In the genomic region with DNA sequence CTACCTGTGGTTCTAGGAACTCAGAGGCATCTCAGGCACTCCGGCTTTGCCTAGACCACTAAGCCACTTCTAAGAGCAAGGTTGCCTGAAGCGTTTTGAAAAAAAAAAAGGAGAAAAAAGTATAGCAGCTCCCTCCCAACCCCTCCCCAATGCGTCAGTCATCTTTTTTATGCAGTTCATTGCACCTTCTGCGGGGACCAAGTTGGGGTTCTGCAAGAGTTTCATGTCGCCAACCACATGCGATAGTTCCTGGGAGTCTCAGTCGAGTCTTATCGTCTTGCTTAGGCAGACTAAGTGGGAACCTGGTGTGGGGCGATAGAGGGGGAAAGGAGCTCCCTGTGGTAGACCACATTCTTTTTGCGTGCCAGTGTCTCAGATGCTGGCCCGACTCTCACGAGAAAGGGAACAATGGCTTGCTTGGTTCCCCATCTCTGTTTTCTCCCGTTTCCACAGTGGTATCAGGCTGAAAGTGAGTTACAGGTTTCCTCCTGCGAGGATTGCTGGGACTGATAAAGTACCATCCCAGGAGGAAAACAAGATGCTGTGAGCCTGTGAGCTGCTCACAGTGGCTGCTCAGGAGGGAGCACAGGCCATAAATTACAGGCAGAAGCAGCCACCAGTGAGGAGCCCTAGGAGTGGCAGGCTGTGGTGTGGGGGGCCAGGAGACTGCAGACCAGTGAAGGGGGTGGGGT, we compare ENCODE assay signal across 12 mouse cellular contexts. TPM values are rescaled to one million over a fixed set of nuclear protein-coding genes. Genes with fewer than 3 reads are reported as not detected.
DNase-seq lines count a peak whose midpoint lies in the region; ATAC-seq and TF ChIP-seq lines count a peak whose summit lies in the region.
"Had no signal": no experiment of that assay in that cellular context is flagged by ENCODE, and none has a peak within 500 bp of the region (broad histone marks: within the 10 kb centered on the region; RNA-seq: fewer than 3 reads in every experiment).

No protein-coding gene starts in this region.

- no peak overlapping the region for H3K9ac ChIP-seq in kidney, embryonic 15.5 days
- H3K9ac ChIP-seq in liver, postnatal 0 days (replicated peaks) = peak overlapping the region; percentile 1; the same call in 1 of the 2 replicates
- H3K9ac ChIP-seq: limb, embryonic 15.5 days had no signal

- TF ChIP-seq CTCF in liver, postnatal 0 days (IDR thresholded peaks at IDR 0.05; ENCODE audit: low read depth) = no peak

- peaks cover 8% of the 10 kb centered on the region for H3K27me3 ChIP-seq in kidney, embryonic 15.5 days
- H3K27me3 ChIP-seq in liver, postnatal 0 days (ENCODE audit: insufficient read depth, low read length) = no peaks in the 10 kb centered on the region
- H3K27me3 ChIP-seq: Patski had no signal

- H3K4me3 ChIP-seq in kidney, embryonic 15.5 days (replicated peaks) = no peak overlapping the region
- 0 out of 2 replicates have a peak overlapping the region, but pooled peaks have one; percentile 6 for H3K4me3 ChIP-seq in liver, postnatal 0 days (ENCODE audit: low read depth, low read length)
- H3K4me3 ChIP-seq: limb, embryonic 15.5 days had no signal

- H3K4me1 ChIP-seq in kidney, embryonic 15.5 days = peaks cover 16% of the 10 kb centered on the region
- H3K4me1 ChIP-seq in liver, postnatal 0 days (ENCODE audit: insufficient read depth) = peaks cover 55% of the 10 kb centered on the region

- DNase-seq in kidney, postnatal 25 days = no peak
- peak; percentile 68 for DNase-seq in liver, postnatal 0 days
- DNase-seq in thymus, postnatal 10 days (ENCODE audit: low spot score in 2 of 2) = peak; percentile 53 to 54
- no peak for DNase-seq in right cerebral cortex, postnatal 36 days (ENCODE audit: low spot score in 2 of 2)
- no peak for DNase-seq in adrenal gland, postnatal 4 days (ENCODE audit: low spot score in 2 of 2)
- DNase-seq: gastrocnemius, postnatal 10 days; kidney, adult 9 months had no signal

- H3K36me3 ChIP-seq in kidney, embryonic 15.5 days = no peaks in the 10 kb centered on the region
- H3K36me3 ChIP-seq in liver, postnatal 0 days (replicated peaks; ENCODE audit: insufficient read depth, low read length) = peaks cover 8% of the 10 kb centered on the region; the same call in 1 of the 2 replicates
- H3K36me3 ChIP-seq: limb, embryonic 15.5 days had no signal

- no peak overlapping the region for H3K4me2 ChIP-seq in kidney, embryonic 15.5 days
- peak overlapping the region; percentile 80 for H3K4me2 ChIP-seq in liver, postnatal 0 days (ENCODE audit: low read depth, low read length)
- H3K4me2 ChIP-seq: limb, embryonic 15.5 days had no signal

- no peak overlapping the region for H3K27ac ChIP-seq in kidney, embryonic 15.5 days
- peak overlapping the region; percentile 64 for H3K27ac ChIP-seq in liver, postnatal 0 days (ENCODE audit: low read depth)
- H3K27ac ChIP-seq: limb, embryonic 15.5 days had no signal

- no peaks in the 10 kb centered on the region for H3K9me3 ChIP-seq in kidney, embryonic 15.5 days (replicated peaks)
- no peaks in the 10 kb centered on the region for H3K9me3 ChIP-seq in liver, postnatal 0 days (ENCODE audit: low read length)
- H3K9me3 ChIP-seq: limb, embryonic 15.5 days had no signal

- ATAC-seq in kidney, embryonic 15.5 days (replicated peaks; ENCODE audit: low FRiP score) = peak; percentile 71; the same call in 1 of the 2 replicates
- ATAC-seq in common myeloid progenitor, adult 5-6 weeks (replicated peaks; ENCODE audit: low read depth, poor library complexity, severe bottlenecking) = peak; percentile 65
- ATAC-seq in liver, postnatal 0 days = peak; percentile 72
- ATAC-seq in cerebellum, adult (ENCODE audit: insufficient number of reproducible peaks, low FRiP score, low TSS enrichment) = no peak
- ATAC-seq: Patski had no signal

- TF ChIP-seq EP300 in liver, postnatal 0 days (IDR thresholded peaks at IDR 0.05; ENCODE audit: low read depth) = peak; percentile 93

- 47% methylated on average over 14 of the region's 14 CpGs for WGBS in kidney, embryonic 15.5 days
- WGBS in liver, postnatal 0 days (ENCODE audit: insufficient replicate concordance) = 29% methylated on average over 14 of the region's 14 CpGs

RNA-seq across cellular contexts. Expression of gene Runx1, which starts 3.9 kb away (rescaled TPM):
- polyA plus RNA-seq in kidney, embryonic 15.5 days (2015; fragmentation: Nextera tagmentation; extraction: Ambion mirVana) = 1.6 and 2.1 TPM in 2 replicates
- 78.7 and 92.4 TPM in 2 replicates for total RNA-seq in common myeloid progenitor, adult 5-6 weeks (2017)
- polyA plus RNA-seq in liver, postnatal 0 days (2015; fragmentation: Nextera tagmentation; extraction: Ambion mirVana) = 3.3 and 4.6 TPM in 2 replicates
- total RNA-seq in adrenal gland, postnatal 4 days (2021) = 1 to 10 TPM; 4.1 to 4.5 TPM

Comparison
In these comparisons a context has a peak if more than half of its experiments do, and no peak if none do; other contexts are left out.
1. DNase-seq: peak in liver, postnatal 0 days (single experiment) and thymus, postnatal 10 days (2 of 2); none in kidney, postnatal 25 days (0 of 2), right cerebral cortex, postnatal 36 days (0 of 2) and adrenal gland, postnatal 4 days (0 of 2).
2. RNA of gene Runx1, which starts 3.9 kb away (total RNA-seq): 78.7 to 92.4 TPM in common myeloid progenitor, adult 5-6 weeks; 4.1 to 4.5 TPM in adrenal gland, postnatal 4 days; every median in the first group is over 10 times any median in the second.